Comparison of ENCODE assay signal across 22 mouse cellular contexts in genomic region chr1:34047285-34047684, GRCm38 (mm10).
DNase-seq lines count a peak whose midpoint lies in the region; ATAC-seq and TF ChIP-seq lines count a peak whose summit lies in the region.
"Had no signal": no experiment of that assay in that cellular context is flagged by ENCODE, and none has a peak within 500 bp of the region (broad histone marks: within the 10 kb centered on the region; RNA-seq: fewer than 3 reads in every experiment).

No protein-coding gene starts in this region.

- no peak for TF ChIP-seq CTCF in embryonic fibroblast, embryonic 13.5 days (IDR thresholded peaks at IDR 0.05; ENCODE audit: borderline replicate concordance, insufficient read depth, low read length)

- H3K4me1 ChIP-seq in embryonic fibroblast, embryonic 13.5 days (ENCODE audit: control insufficient read depth, insufficient read depth, low read length) = peaks cover 15% of the 10 kb centered on the region

- intact Hi-C loops in heart, postnatal 25 days (cut with DNase I) = no loop called here

- DNase-seq in cerebellum, adult 11 months = peak; percentile 32
- DNase-seq in cerebellum, adult 8-10 months = no peak
- peak; percentile 39 for DNase-seq in heart, postnatal 4 days
- DNase-seq in heart, postnatal 25 days (ENCODE audit: low spot score) = no peak
- peak; percentile 59 for DNase-seq in brain, adult 2 months (ENCODE audit: low read depth, low spot score)
- DNase-seq: B cell, adult 2 months; gastrocnemius, postnatal 36 days; liver, embryonic 13.5 days; right cerebral cortex, adult 18-20 months; thymus, postnatal 36 days had no signal

- no peak for ATAC-seq in megakaryocyte, adult 5-6 weeks (ENCODE audit: poor library complexity, severe bottlenecking)
- ATAC-seq: forebrain, embryonic 15.5 days; hindbrain, postnatal 0 days; intestine, postnatal 0 days had no signal

- H3K4me3 ChIP-seq in embryonic fibroblast, embryonic 13.5 days (ENCODE audit: insufficient read depth, low read length) = no peak overlapping the region
- H3K4me3 ChIP-seq: embryonic facial prominence, embryonic 13.5 days; forebrain, embryonic 15.5 days; heart, embryonic 13.5 days; kidney, embryonic 15.5 days; limb, embryonic 13.5 days; liver, embryonic 13.5 days; midbrain, embryonic 12.5 days; neural tube, embryonic 13.5 days had no signal

- H3K27ac ChIP-seq in embryonic fibroblast, embryonic 13.5 days (ENCODE audit: insufficient read depth, low read length) = peak overlapping the region; percentile 8; the same call in 1 of the 2 replicates
- H3K27ac ChIP-seq: embryonic facial prominence, embryonic 13.5 days; forebrain, embryonic 15.5 days; heart, embryonic 13.5 days; hindbrain, postnatal 0 days; kidney, embryonic 15.5 days; limb, embryonic 13.5 days; liver, embryonic 13.5 days; macrophage; midbrain, embryonic 12.5 days had no signal

- no peak for TF ChIP-seq POLR2A in embryonic fibroblast, embryonic 13.5 days (IDR thresholded peaks at IDR 0.05; ENCODE audit: low read depth, low read length)

Comparison
In these comparisons a context has a peak if more than half of its experiments do, and no peak if none do; other contexts are left out.
1. DNase-seq: peak in cerebellum, adult 11 months (single experiment), heart, postnatal 4 days (single experiment) and brain, adult 2 months (single experiment); none in cerebellum, adult 8-10 months (single experiment) and heart, postnatal 25 days (single experiment).